Mouse (Mus musculus): Measurements from ENCODE around the gene Taf1c. TPM values are rescaled to one million over a fixed set of nuclear protein-coding genes. Genes with fewer than 3 reads are reported as not detected.
A peak's percentile ranks its signal among the peaks of the same experiment; 100 is the strongest.

Gene Taf1c
- polyA plus RNA-seq, 1 experiment from 2014 or later = 11.8 TPM

DNA sequence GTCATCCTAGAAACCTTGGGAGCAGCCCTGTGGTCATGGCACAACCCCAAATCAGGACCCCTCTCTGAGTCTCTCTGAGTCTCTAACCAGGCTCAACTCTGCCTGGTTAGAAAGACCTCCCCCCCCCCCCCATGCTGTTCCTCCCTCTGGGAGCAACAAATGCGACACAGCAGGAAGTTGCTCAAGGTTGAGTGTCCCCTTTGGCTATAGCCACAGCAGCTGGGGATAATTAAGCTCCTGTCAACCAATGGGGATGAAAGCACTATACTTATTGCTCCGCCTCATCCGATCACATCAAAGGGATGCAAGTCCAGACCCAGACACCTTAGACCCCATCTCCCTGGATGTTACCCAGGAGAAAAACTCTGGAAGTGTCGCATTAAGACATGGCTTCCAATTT lies 17.5 kb upstream of the Taf1c start:
- no peaks in the 10 kb centered on the region for H3K9me3 ChIP-seq (replicated peaks)
- no peak overlapping the region for H3K9ac ChIP-seq (replicated peaks)
- no peak overlapping the region for H3K27ac ChIP-seq (replicated peaks)
- H3K27me3 ChIP-seq (replicated peaks) = no peaks in the 10 kb centered on the region
- WGBS = 53% methylated on average over 4 of the region's 4 CpGs
- H3K4me3 ChIP-seq (replicated peaks) = no peak overlapping the region
- no peak overlapping the region for H3K4me2 ChIP-seq
- H3K4me1 ChIP-seq = no peaks in the 10 kb centered on the region
- H3K36me3 ChIP-seq = no peaks in the 10 kb centered on the region
- no peak for ATAC-seq (ENCODE audit: low FRiP score)

DNA sequence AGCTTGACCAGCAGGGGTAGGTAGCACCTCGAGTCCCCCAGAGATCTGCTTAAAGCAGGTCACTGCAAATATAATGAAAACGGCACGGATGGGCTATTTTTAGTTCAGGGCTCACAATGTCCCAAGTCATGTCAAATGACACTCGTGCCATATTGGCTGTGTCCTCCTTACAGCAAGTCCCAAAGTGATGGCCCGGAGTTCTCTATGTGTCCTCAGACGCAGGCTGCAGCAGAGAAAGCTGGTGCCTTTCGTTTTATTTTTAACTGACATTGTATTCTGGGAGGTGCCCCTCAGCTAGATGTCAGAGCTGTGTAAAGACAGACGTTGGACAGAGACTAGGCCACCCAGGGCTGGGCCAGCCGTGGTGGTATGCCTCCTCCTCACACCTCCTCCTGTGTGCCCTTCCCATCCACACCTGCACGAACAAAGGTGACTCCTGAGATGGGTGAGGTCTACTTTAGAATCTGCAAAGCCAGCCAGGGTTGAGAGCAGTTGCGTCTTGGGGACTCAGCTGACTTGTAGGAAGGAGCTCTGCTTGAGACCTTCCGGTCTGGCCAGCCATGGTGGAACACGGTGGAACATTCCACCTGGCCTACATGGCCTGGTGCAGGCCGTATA lies 15.9 kb upstream of the Taf1c start:
- no peak overlapping the region for H3K9ac ChIP-seq (replicated peaks)
- WGBS = 88% methylated on average over 14 of the region's 14 CpGs

DNA sequence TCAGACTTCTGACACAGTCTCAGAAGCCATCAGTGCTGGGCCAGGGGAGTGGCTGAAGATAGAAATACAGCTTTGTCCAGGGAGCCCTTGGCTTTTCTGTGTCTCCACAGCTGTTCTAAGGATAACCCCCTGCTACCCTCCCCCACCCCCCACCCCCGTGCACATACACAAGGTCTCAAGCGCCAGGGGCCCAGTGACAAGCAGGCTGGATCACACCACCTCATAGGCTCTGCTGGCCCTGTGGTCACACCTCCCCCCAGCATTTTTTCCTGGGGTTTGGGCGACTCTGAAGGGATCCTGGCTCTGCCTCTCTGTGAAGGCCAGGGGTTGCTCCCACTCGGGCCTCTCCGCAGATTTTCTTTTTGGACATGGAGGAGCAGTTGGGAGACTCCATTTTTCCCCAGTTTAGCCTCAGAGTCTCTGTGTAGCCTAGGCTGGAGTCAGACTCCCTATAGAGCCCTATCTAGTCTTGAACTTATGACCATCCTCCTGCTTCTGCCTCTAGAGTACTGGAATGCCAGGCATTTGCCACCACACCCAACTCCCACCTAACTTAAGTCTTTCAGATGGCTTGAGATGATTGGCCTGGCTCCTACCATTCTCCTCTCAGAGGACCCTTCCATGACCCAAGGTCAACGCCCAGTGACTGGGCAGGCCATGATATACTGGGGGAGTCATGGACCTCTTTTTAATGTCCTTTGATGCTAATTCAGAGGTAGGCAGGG lies 15.3 kb upstream of the Taf1c start:
- no peaks in the 10 kb centered on the region for H3K9me3 ChIP-seq (replicated peaks)
- H3K27me3 ChIP-seq (replicated peaks) = no peaks in the 10 kb centered on the region
- no peak overlapping the region for H3K4me2 ChIP-seq
- H3K4me1 ChIP-seq = no peaks in the 10 kb centered on the region
- no peak overlapping the region for H3K9ac ChIP-seq (replicated peaks)
- H3K36me3 ChIP-seq = no peaks in the 10 kb centered on the region
- ATAC-seq (ENCODE audit: low FRiP score) = no peak
- no peak overlapping the region for H3K27ac ChIP-seq (replicated peaks)
- WGBS = 66% methylated on average over 6 of the region's 6 CpGs
- H3K4me3 ChIP-seq (replicated peaks) = no peak overlapping the region

More for the DNA sequence above, 15.9 kb upstream of the Taf1c start:
- no peaks in the 10 kb centered on the region for H3K4me1 ChIP-seq
- no peak overlapping the region for H3K27ac ChIP-seq (replicated peaks)
- no peaks in the 10 kb centered on the region for H3K9me3 ChIP-seq (replicated peaks)
- H3K36me3 ChIP-seq = no peaks in the 10 kb centered on the region
- no peaks in the 10 kb centered on the region for H3K27me3 ChIP-seq (replicated peaks)
- ATAC-seq (ENCODE audit: low FRiP score) = no peak
- no peak overlapping the region for H3K4me3 ChIP-seq (replicated peaks)
- no peak overlapping the region for H3K4me2 ChIP-seq

DNA sequence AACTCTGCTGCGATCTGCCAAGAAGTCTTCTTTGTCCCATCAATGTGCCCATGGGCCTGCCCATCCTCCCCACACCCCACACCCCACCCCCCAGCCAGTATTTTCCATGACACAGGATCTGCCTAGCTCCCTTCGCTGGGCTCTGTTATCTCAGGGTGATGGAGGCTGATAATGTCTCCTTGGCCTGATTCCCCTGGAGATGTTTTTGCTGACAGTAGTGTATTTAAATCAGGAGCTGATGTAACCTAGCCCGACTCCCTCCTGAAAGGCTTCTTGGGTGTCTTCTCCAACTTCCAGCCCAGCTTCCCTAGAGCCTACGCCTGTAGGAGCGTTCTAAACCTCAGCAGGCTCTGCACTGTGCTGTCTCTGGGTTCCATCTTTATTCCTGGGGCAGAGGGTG lies 13.9 kb upstream of the Taf1c start:
- H3K4me1 ChIP-seq = no peaks in the 10 kb centered on the region
- no peaks in the 10 kb centered on the region for H3K27me3 ChIP-seq (replicated peaks)
- no peaks in the 10 kb centered on the region for H3K9me3 ChIP-seq (replicated peaks)
- H3K4me2 ChIP-seq = no peak overlapping the region
- ATAC-seq (ENCODE audit: low FRiP score) = no peak
- H3K36me3 ChIP-seq = no peaks in the 10 kb centered on the region
- H3K9ac ChIP-seq (replicated peaks) = no peak overlapping the region
- H3K27ac ChIP-seq (replicated peaks) = no peak overlapping the region
- H3K4me3 ChIP-seq (replicated peaks) = no peak overlapping the region
- WGBS = 74% methylated on average over 5 of the region's 5 CpGs

DNA sequence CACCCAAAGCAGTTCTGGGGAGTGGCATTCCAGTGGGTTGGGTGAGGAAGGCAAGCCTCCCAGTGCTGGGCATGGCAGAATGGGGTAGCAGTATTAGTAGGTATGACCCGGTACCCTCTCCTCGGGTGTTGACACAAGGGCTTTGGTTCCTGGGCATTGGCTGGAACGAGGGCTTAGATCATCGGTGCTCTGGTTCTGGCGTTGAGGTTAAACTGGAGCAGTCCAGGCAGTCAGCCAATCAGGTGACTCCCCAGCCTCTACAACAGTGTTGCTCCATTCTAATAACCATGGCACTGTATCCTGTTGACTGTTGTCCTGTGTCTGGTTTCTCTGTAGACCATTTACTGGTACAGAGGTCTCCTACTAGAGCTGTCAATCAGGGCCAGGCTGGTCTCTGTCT lies 12.6 kb upstream of the Taf1c start:
- no peak overlapping the region for H3K4me3 ChIP-seq (replicated peaks)
- no peak overlapping the region for H3K4me2 ChIP-seq
- no peaks in the 10 kb centered on the region for H3K27me3 ChIP-seq (replicated peaks)
- no peak for ATAC-seq (ENCODE audit: low FRiP score)
- H3K27ac ChIP-seq (replicated peaks) = no peak overlapping the region
- no peaks in the 10 kb centered on the region for H3K36me3 ChIP-seq
- H3K9ac ChIP-seq (replicated peaks) = no peak overlapping the region
- H3K9me3 ChIP-seq (replicated peaks) = no peaks in the 10 kb centered on the region
- H3K4me1 ChIP-seq = no peaks in the 10 kb centered on the region
- 93% methylated on average over 5 of the region's 5 CpGs for WGBS

DNA sequence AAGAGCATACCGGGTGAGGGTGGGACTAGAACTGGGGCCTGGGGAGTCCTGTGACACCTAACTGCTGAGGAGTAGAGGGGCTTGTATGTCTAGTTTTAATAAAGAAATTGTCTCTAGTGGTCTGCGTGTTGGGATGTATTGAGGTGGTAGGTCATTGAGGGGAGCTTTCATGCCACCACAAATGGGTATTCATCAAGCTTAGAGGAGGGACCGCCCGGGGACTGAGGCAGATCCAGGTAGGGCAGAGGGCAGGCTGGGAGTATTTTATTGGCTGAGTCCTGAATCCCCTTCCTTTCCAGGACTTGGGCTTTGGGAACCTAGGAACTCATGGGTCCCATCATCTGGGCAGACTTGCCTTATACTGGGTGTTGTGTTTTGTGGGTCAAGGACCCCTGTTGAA lies 11.8 kb upstream of the Taf1c start:
- WGBS = 94% methylated on average over 4 of the region's 4 CpGs
- H3K36me3 ChIP-seq = no peaks in the 10 kb centered on the region
- H3K4me2 ChIP-seq = no peak overlapping the region
- H3K27ac ChIP-seq (replicated peaks) = no peak overlapping the region
- H3K4me3 ChIP-seq (replicated peaks) = no peak overlapping the region
- no peaks in the 10 kb centered on the region for H3K4me1 ChIP-seq
- no peaks in the 10 kb centered on the region for H3K27me3 ChIP-seq (replicated peaks)
- no peak overlapping the region for H3K9ac ChIP-seq (replicated peaks)
- no peaks in the 10 kb centered on the region for H3K9me3 ChIP-seq (replicated peaks)
- no peak for ATAC-seq (ENCODE audit: low FRiP score)

DNA sequence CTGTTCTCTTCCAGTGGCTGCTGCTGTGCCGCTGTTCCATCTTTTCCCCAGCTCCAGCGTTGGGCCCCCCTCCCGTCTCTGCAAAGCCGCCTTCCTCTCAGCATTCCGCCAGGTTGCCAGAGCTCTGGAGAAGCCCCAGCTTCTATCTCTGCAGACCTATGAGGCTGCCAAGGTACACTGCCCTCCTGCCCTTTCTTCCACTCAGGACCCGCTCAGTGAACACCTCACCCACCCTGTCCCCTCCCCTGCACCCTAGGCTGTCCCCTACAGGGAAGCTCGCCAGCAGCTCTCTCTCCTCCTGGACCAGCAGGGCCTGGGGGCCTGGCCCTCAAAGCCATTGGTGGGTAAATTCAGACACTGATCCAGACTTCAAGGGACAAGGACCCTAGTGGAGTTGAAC lies 11.3 kb upstream of the Taf1c start:
- H3K4me2 ChIP-seq = no peak overlapping the region
- no peaks in the 10 kb centered on the region for H3K27me3 ChIP-seq (replicated peaks)
- H3K4me3 ChIP-seq (replicated peaks) = no peak overlapping the region
- H3K4me1 ChIP-seq = no peaks in the 10 kb centered on the region
- WGBS = 74% methylated on average over 7 of the region's 7 CpGs
- no peak overlapping the region for H3K9ac ChIP-seq (replicated peaks)
- no peak for ATAC-seq (ENCODE audit: low FRiP score)
- H3K27ac ChIP-seq (replicated peaks) = no peak overlapping the region
- no peaks in the 10 kb centered on the region for H3K36me3 ChIP-seq
- no peaks in the 10 kb centered on the region for H3K9me3 ChIP-seq (replicated peaks)

DNA sequence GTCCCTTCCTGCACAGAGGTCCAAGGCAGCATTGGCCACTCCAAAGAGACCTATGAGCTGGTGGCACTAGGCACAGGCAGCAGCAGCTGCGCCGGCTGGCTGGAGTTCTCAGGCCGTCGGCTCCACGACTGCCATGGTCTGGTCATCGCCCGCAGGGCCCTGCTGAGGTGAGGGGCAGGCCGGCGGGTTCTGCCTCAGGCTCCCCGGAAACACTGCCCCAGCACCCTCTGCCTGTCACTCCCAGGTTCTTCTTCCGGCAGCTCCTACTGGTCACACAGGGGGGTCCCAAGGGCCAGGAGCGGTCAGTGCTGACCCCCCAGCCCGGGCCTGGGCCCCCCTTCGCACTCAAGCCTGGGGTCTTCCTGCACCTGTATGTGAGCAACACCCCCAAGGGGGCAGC lies 10.1 kb upstream of the Taf1c start:
- Histone ChIP-seq H3K4me1 (no peaks in the 10 kb centered on the region), H3K27ac (replicated peaks) (no peak overlapping the region), H3K9ac (replicated peaks) (no peak overlapping the region), H3K4me2 (no peak overlapping the region), H3K27me3 (replicated peaks) (no peaks in the 10 kb centered on the region), H3K9me3 (replicated peaks) (no peaks in the 10 kb centered on the region), H3K36me3 (no peaks in the 10 kb centered on the region), H3K4me3 (replicated peaks) (no peak overlapping the region)
- ATAC-seq (ENCODE audit: low FRiP score) = no peak
- WGBS = 82% methylated on average over 14 of the region's 14 CpGs

DNA sequence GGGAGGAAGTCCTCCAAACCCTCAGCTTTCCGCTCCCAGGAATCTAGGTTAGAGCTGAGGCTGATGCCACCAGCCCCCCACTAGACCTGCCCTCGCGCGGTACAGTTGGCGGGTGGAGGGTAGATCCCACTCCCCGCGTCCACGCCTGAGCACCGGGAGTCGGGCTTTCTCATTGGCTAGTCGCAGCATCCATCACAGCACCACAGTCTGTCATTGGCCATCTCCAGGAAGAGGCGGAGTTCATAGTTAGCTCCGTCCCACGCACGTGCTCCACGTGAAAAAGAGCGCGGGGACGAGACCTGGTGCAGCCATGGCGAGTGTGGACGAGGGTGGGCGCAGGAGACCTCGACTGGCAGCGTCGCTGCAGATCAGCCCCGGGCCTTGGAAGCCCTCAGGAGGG lies 7.4 kb upstream of the Taf1c start, which contains the start of gene Adad2:
Adad2 (plus strand) TSS at position 277 of the 400 bp plus-strand sequence.
- no peak for ATAC-seq (ENCODE audit: low FRiP score)
- WGBS = 85% methylated on average over 26 of the region's 26 CpGs
- H3K36me3 ChIP-seq = no peaks in the 10 kb centered on the region
- no peak within 1 kb of the TSS for H3K27ac ChIP-seq (replicated peaks)
- H3K27me3 ChIP-seq (replicated peaks) = no peaks in the 10 kb centered on the region
- H3K4me3 ChIP-seq (replicated peaks) = no peak within 1 kb of the TSS
- no peaks in the 10 kb centered on the region for H3K9me3 ChIP-seq (replicated peaks)
- no peaks in the 10 kb centered on the region for H3K4me1 ChIP-seq
- no peak within 1 kb of the TSS for H3K4me2 ChIP-seq
- no peak within 1 kb of the TSS for H3K9ac ChIP-seq (replicated peaks)

DNA sequence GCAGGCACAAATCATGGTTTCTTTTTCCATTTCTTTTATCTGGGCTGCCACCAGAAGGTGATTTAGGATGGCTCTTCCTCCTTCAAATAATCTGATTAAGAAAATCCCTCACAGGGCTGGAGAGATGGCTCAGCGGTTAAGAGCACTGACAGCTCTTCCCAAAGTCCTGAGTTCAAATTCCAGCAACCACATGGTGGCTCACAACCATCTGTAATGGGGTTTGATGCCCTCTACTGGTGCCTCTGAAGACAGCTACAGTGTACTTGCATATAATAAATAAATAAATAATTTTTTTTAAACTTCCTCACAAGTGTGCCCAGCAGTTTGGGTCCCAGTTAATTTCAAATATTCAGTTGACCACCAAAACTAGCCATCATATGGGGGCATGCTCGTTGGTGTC lies 1.2 kb upstream of the Taf1c start:
- H3K4me1 ChIP-seq = peaks cover 17% of the 10 kb centered on the region
- no peaks in the 10 kb centered on the region for H3K27me3 ChIP-seq (replicated peaks)
- H3K4me3 ChIP-seq (replicated peaks) = no peak overlapping the region
- peaks cover 13% of the 10 kb centered on the region for H3K36me3 ChIP-seq
- no peak overlapping the region for H3K4me2 ChIP-seq
- no peaks in the 10 kb centered on the region for H3K9me3 ChIP-seq (replicated peaks)
- H3K9ac ChIP-seq (replicated peaks) = no peak overlapping the region
- 85% methylated on average over 2 of the region's 2 CpGs for WGBS
- no peak overlapping the region for H3K27ac ChIP-seq (replicated peaks)
- ATAC-seq (ENCODE audit: low FRiP score) = no peak

DNA sequence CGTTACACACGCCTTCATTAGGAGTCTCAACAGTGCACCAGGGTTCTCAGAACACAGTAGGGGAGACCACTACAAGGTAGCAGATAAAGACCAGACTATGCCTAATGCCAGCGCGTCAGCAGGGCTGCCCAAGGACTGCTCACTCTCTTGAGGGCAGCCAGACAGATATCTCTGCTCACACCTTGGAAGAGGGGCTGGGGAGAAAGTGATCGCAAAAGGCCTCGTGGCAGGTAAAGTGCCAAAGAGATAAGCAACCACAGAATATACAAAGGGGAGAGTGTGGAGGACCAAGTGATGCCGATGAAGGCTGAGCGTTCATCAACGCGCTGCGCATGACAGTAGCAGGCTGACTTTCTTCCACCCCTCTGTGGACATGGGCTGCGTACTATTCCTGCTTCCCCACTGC lies 621 bp downstream of the Taf1c start:
- ATAC-seq (ENCODE audit: low FRiP score) = no peak
- H3K36me3 ChIP-seq = peaks cover 31% of the 10 kb centered on the region
- peak overlapping the region; percentile 85 for H3K4me3 ChIP-seq (replicated peaks)
- H3K4me2 ChIP-seq = peak overlapping the region; percentile 88
- no peaks in the 10 kb centered on the region for H3K9me3 ChIP-seq (replicated peaks)
- H3K27ac ChIP-seq (replicated peaks) = peak overlapping the region; percentile 67
- peaks cover 17% of the 10 kb centered on the region for H3K4me1 ChIP-seq
- H3K27me3 ChIP-seq (replicated peaks) = no peaks in the 10 kb centered on the region
- 41% methylated on average over 12 of the region's 12 CpGs for WGBS
- peak overlapping the region; percentile 74 for H3K9ac ChIP-seq (replicated peaks)

DNA sequence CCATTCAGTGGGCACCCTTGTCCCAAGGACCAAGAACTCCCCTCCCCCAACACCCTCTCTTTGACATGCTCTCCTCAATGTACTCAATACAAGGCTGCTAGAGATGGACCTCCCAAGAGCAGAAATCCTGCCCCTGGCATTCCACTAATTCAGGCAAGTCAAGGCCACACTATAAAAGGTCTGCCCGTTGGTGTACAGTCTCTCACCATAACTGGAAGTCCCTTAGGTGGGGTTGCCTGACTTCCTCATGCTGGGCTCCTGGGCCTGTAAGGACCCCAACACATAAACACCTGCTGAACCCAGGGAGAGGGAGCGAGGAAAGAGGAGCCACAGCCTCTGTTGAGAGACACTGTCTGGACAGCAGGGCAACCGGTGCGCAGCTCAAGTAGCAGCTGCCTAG lies 1.3 kb downstream of the Taf1c start:
- Histone ChIP-seq H3K4me2 (peak overlapping the region; percentile 88), H3K9ac (replicated peaks) (peak overlapping the region; percentile 74; the same call in 1 of the 2 replicates), H3K9me3 (replicated peaks) (no peaks in the 10 kb centered on the region), H3K36me3 (peaks cover 37% of the 10 kb centered on the region), H3K27me3 (replicated peaks) (no peaks in the 10 kb centered on the region), H3K4me1 (peaks cover 17% of the 10 kb centered on the region), H3K4me3 (replicated peaks) (peak overlapping the region; percentile 85), H3K27ac (replicated peaks) (no peak overlapping the region)
- no peak for ATAC-seq (ENCODE audit: low FRiP score)
- WGBS = 93% methylated on average over 4 of the region's 4 CpGs

Data from neural tube, embryonic 15.5 days (tissue).